Mouse (Mus musculus): ENCODE results near the gene Cdh12. TPM values are rescaled to one million over a fixed set of nuclear protein-coding genes. Genes with fewer than 3 reads are reported as not detected.

Cdh12 gene
- polyA plus RNA-seq, 1 experiment = not detected

DNA sequence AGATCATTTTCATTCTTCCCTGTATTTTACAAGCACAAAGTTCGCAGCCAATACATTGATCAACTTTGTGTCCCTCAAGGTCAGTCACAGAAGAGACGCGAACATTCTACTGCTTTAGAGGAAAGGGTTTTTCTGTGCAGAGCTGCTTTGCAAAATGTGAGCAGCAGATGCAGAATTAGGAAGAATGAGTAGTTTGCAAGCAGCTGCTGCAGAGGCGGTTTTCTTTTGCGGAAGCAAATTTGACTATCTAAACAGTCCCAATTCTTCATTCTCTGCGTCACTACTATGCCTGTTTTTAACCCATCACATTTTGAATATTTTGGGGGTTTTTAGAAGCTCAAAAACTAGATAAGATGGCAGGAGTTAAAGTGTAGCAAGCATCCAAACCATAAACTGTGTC lies 956.1 kb downstream of the Cdh12 start:
- TF ChIP-seq MYOG (IDR thresholded peaks at IDR 0.05; ENCODE audit: control insufficient read depth in 1 of 3, insufficient read depth in 1 of 3, insufficient read length in 2 of 3, low read depth in 2 of 3) = no peak
- no peak for TF ChIP-seq REST (IDR thresholded peaks at IDR 0.05; ENCODE audit: insufficient read depth, insufficient read length)
- no peak for TF ChIP-seq MYOD1 (IDR thresholded peaks at IDR 0.05; ENCODE audit: control insufficient read depth in 1 of 3, insufficient read length in 2 of 3, low read depth in 2 of 3)
- no peak for TF ChIP-seq TCF3 (IDR thresholded peaks at IDR 0.05; ENCODE audit: insufficient read length, low read depth)
- no peak for TF ChIP-seq CEBPB (IDR thresholded peaks at IDR 0.05; ENCODE audit: insufficient read depth, poor library complexity, severe bottlenecking)
- no peak for TF ChIP-seq USF1 (IDR thresholded peaks at IDR 0.05; ENCODE audit: low read depth)
- H3K4me2 ChIP-seq (ENCODE audit: low read depth) = no peak overlapping the region
- H3ac ChIP-seq (ENCODE audit: control insufficient read depth, insufficient read length) = no peak overlapping the region
- no peak overlapping the region for H3K4me3 ChIP-seq
- H3K36me3 ChIP-seq (ENCODE audit: control insufficient read depth, insufficient read depth) = no peaks in the 10 kb centered on the region
- H3K79me2 ChIP-seq (ENCODE audit: control insufficient read depth, insufficient read depth) = no peaks in the 10 kb centered on the region
- H3K27me3 ChIP-seq (ENCODE audit: control insufficient read depth, insufficient read depth, insufficient read length) = no peaks in the 10 kb centered on the region

DNA sequence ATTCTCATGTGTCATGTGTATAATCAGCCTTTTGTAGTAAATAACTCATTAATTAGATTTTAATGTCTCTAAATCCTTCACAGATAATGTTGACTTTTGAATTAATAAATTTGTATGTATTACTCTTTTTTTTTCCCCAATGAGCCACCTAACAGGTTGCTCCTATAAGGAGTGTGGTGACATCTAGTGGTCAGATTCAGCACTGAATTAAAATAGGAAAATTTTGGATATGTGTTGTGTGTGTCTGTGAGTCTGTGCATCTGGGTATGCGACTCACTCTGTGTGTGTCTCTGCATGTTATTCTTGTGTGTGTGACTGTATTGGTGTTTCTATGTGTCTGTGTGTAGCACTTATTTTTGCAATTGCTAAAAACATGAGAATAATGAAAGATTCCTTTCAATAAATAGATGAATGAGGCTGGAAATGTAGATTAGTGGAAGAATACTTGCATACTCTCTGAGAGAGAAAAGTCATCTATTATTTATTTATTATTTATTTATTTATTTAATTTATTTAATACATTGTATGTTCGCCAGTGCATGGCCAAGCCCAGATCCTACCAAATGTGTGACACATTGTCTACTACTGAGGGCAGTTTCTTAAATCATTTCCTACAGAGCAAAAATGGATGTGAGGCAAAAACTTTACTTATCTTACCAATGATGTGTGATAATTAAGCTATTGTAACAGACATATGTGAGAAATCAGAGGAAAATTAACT lies 958.4 kb downstream of the Cdh12 start:
- Histone ChIP-seq H3K27me3 (ENCODE audit: control insufficient read depth, insufficient read depth, insufficient read length) (no peaks in the 10 kb centered on the region), H3K4me2 (ENCODE audit: low read depth) (no peak overlapping the region), H3K36me3 (ENCODE audit: control insufficient read depth, insufficient read depth) (no peaks in the 10 kb centered on the region), H3K79me2 (ENCODE audit: control insufficient read depth, insufficient read depth) (no peaks in the 10 kb centered on the region), H3ac (ENCODE audit: control insufficient read depth, insufficient read length) (no peak overlapping the region), H3K4me3 (no peak overlapping the region)
- no peak for TF ChIP-seq MYOG (IDR thresholded peaks at IDR 0.05; ENCODE audit: control insufficient read depth in 1 of 3, insufficient read depth in 1 of 3, insufficient read length in 2 of 3, low read depth in 2 of 3)
- TF ChIP-seq USF1 (IDR thresholded peaks at IDR 0.05; ENCODE audit: low read depth) = no peak
- no peak for TF ChIP-seq MAX (IDR thresholded peaks at IDR 0.05; ENCODE audit: low read depth)
- TF ChIP-seq POLR2AphosphoS2 (IDR thresholded peaks at IDR 0.05; ENCODE audit: insufficient read length, low read depth) = no peak

DNA sequence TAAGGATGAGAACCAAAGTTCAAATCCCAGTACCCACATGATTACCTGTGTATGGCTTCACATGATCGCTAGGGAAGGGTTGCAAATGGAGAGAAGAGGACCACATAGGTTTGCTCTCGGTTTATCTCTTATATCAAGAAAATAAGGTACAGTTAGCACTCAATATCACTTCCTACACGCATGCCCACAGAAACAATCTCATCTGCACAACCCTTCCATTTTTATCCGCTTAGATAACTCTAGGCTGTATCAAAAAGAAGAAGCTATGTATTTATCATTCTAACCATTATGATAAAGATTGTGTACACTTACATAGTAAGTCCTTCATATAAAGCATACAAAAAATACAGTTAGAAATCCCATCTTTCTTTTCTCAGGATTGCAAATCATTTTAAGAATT lies 988.3 kb downstream of the Cdh12 start:
- Histone ChIP-seq H3ac (ENCODE audit: control insufficient read depth, insufficient read length) (no peak overlapping the region), H3K4me3 (no peak overlapping the region), H3K36me3 (ENCODE audit: control insufficient read depth, insufficient read depth) (no peaks in the 10 kb centered on the region), H3K79me2 (ENCODE audit: control insufficient read depth, insufficient read depth) (no peaks in the 10 kb centered on the region), H3K27me3 (ENCODE audit: control insufficient read depth, insufficient read depth, insufficient read length) (no peaks in the 10 kb centered on the region), H3K4me2 (ENCODE audit: low read depth) (no peak overlapping the region)
- no peak for TF ChIP-seq POLR2AphosphoS2 (IDR thresholded peaks at IDR 0.05; ENCODE audit: insufficient read length, low read depth)

- H3K36me3 ChIP-seq (ENCODE audit: control insufficient read depth, insufficient read depth) = no peaks in the 10 kb centered on the region
- H3K4me2 ChIP-seq (ENCODE audit: low read depth) = no peak overlapping the region
- H3ac ChIP-seq (ENCODE audit: control insufficient read depth, insufficient read length) = no peak overlapping the region
- H3K27me3 ChIP-seq (ENCODE audit: control insufficient read depth, insufficient read depth, insufficient read length) = no peaks in the 10 kb centered on the region
- no peaks in the 10 kb centered on the region for H3K79me2 ChIP-seq (ENCODE audit: control insufficient read depth, insufficient read depth)
- H3K4me3 ChIP-seq = no peak overlapping the region
- TF ChIP-seq POLR2A (IDR thresholded peaks at IDR 0.05; ENCODE audit: insufficient read length, low read depth) (no peak), TCF12 (IDR thresholded peaks at IDR 0.05; ENCODE audit: insufficient read depth, poor library complexity, severe bottlenecking) (no peak), USF1 (IDR thresholded peaks at IDR 0.05; ENCODE audit: low read depth) (no peak), POLR2AphosphoS2 (IDR thresholded peaks at IDR 0.05; ENCODE audit: insufficient read length, low read depth) (no peak), CEBPB (IDR thresholded peaks at IDR 0.05; ENCODE audit: insufficient read depth, poor library complexity, severe bottlenecking) (no peak), MYOD1 (IDR thresholded peaks at IDR 0.05; ENCODE audit: control insufficient read depth in 1 of 3, insufficient read length in 2 of 3, low read depth in 2 of 3) (no peak), TCF3 (IDR thresholded peaks at IDR 0.05; ENCODE audit: insufficient read length, low read depth) (no peak), MAX (IDR thresholded peaks at IDR 0.05; ENCODE audit: low read depth) (no peak), REST (IDR thresholded peaks at IDR 0.05; ENCODE audit: insufficient read depth, insufficient read length) (no peak), SRF (IDR thresholded peaks at IDR 0.05; ENCODE audit: control insufficient read depth, insufficient read length, low read depth) (no peak), E2F4 (IDR thresholded peaks at IDR 0.05; ENCODE audit: insufficient read depth) (no peak), MYOG (IDR thresholded peaks at IDR 0.05; ENCODE audit: control insufficient read depth in 1 of 3, insufficient read depth in 1 of 3, insufficient read length in 2 of 3, low read depth in 2 of 3) (no peak)
Measured at GRCm38 (mm10) chr15:21437924-21438323, 988.9 kb downstream of the Cdh12 start.

- H3K36me3 ChIP-seq (ENCODE audit: control insufficient read depth, insufficient read depth) = no peaks in the 10 kb centered on the region
- TF ChIP-seq TCF12 (IDR thresholded peaks at IDR 0.05; ENCODE audit: insufficient read depth, poor library complexity, severe bottlenecking) = no peak
- TF ChIP-seq POLR2A (IDR thresholded peaks at IDR 0.05; ENCODE audit: insufficient read length, low read depth) = no peak
- no peak for TF ChIP-seq MYOD1 (IDR thresholded peaks at IDR 0.05; ENCODE audit: control insufficient read depth in 1 of 3, insufficient read length in 2 of 3, low read depth in 2 of 3)
- no peaks in the 10 kb centered on the region for H3K27me3 ChIP-seq (ENCODE audit: control insufficient read depth, insufficient read depth, insufficient read length)
- no peaks in the 10 kb centered on the region for H3K79me2 ChIP-seq (ENCODE audit: control insufficient read depth, insufficient read depth)
- no peak overlapping the region for H3ac ChIP-seq (ENCODE audit: control insufficient read depth, insufficient read length)
- H3K4me3 ChIP-seq = no peak overlapping the region
- H3K4me2 ChIP-seq (ENCODE audit: low read depth) = no peak overlapping the region
Measured at GRCm38 (mm10) chr15:21458098-21458497, 1009.0 kb downstream of the Cdh12 start.
